ENCODE assay signal across 8 mouse cellular contexts in the genomic region with DNA sequence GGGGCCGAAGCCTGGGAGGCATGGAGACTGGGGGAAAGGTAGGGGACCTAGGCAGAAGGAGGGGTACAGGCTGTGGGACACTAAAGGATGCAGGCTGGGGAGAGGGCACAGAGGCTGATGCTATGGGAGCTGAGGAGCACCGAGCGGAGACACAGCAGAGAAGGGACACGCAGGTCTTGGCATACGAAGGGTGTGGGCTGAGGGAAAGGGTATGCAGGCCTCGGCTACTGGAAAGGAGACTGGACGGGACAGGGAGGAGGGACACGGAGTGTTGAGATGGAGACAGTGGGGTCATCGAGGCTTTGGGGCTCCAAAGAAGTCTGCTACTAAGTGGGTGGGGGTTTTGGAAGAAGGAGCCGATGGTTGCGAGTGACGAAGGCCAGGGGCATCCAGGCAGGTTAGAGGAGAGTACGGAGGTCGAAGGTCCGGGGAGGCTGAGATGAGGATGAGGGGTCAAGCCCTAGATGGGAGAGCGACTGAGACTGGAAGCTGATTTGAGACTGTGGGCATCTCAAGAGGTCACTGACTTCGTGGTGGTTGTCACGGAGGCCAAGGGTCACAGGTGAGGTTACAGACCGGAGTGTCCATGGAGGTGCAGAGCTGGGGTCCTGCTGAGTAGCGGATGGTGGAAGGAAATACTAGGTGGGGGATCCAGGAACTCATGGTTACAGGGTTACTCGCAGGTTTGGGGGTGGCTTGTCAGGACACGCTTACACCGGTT. TPM values are rescaled to one million over a fixed set of nuclear protein-coding genes. Genes with fewer than 3 reads are reported as not detected.
DNase-seq lines count a peak whose midpoint lies in the region; ATAC-seq lines count a peak whose summit lies in the region.

No protein-coding gene starts in this region.

- WGBS in heart, embryonic 12.5 days: 13% methylated on average over 23 of the region's 23 CpGs
- WGBS in forebrain, embryonic 14.5 days: 12% methylated on average over 23 of the region's 23 CpGs
- 8% methylated on average over 23 of the region's 23 CpGs for WGBS in midbrain, embryonic 10.5 days

- intact Hi-C loops in heart, postnatal 36 days (cut with DNase I): no loop called here
- intact Hi-C loops in left cerebral cortex, postnatal 10 days (cut with DNase I): no loop called here

- DNase-seq in heart, postnatal 36 days: no peak
- peak; percentile 54 for DNase-seq in brain, adult 2 months (ENCODE audit: low read depth, low spot score)
- peak; percentile 28 for DNase-seq in forebrain, embryonic 14.5 days (ENCODE audit: low spot score)
- peak; percentile 48 for DNase-seq in midbrain, embryonic 10.5 days (ENCODE audit: low spot score)
- no peak for DNase-seq in urinary bladder, postnatal 36 days (ENCODE audit: low spot score in 2 of 2)
- DNase-seq in left cerebral cortex, postnatal 10 days (ENCODE audit: extremely low spot score in 1 of 2, low spot score in 2 of 2): no peak

- no peaks in the 10 kb centered on the region for H3K9me3 ChIP-seq in heart, embryonic 12.5 days (replicated peaks)
- no peaks in the 10 kb centered on the region for H3K9me3 ChIP-seq in forebrain, embryonic 14.5 days (replicated peaks; ENCODE audit: control insufficient read depth, low read length)
- H3K9me3 ChIP-seq in midbrain, embryonic 10.5 days (replicated peaks): no peaks in the 10 kb centered on the region

- peak overlapping the region; percentile 67 for H3K9ac ChIP-seq in heart, embryonic 12.5 days
- H3K9ac ChIP-seq in forebrain, embryonic 14.5 days (ENCODE audit: low read length): peak overlapping the region; percentile 87

- H3K4me3 ChIP-seq in heart, embryonic 12.5 days: peak overlapping the region; percentile 58
- peak overlapping the region; percentile 66 for H3K4me3 ChIP-seq in forebrain, embryonic 14.5 days (ENCODE audit: low read depth, low read length)
- H3K4me3 ChIP-seq in midbrain, embryonic 10.5 days: peak overlapping the region; percentile 79

- no peaks in the 10 kb centered on the region for H3K36me3 ChIP-seq in heart, embryonic 12.5 days
- no peaks in the 10 kb centered on the region for H3K36me3 ChIP-seq in forebrain, embryonic 14.5 days (ENCODE audit: control insufficient read depth, insufficient read depth, low read length)
- H3K36me3 ChIP-seq in midbrain, embryonic 10.5 days: no peaks in the 10 kb centered on the region

- peaks cover 37% of the 10 kb centered on the region for H3K4me1 ChIP-seq in heart, embryonic 12.5 days (replicated peaks)
- H3K4me1 ChIP-seq in forebrain, embryonic 14.5 days (ENCODE audit: control insufficient read depth, insufficient read depth, low read length): peaks cover 17% of the 10 kb centered on the region
- peaks cover 56% of the 10 kb centered on the region for H3K4me1 ChIP-seq in midbrain, embryonic 10.5 days

- H3K4me2 ChIP-seq in heart, embryonic 12.5 days: peak overlapping the region; percentile 92
- H3K4me2 ChIP-seq in forebrain, embryonic 14.5 days (ENCODE audit: low read length): peak overlapping the region; percentile 80

- H3K27me3 ChIP-seq in heart, embryonic 12.5 days (replicated peaks): peaks cover 47% of the 10 kb centered on the region
- no peaks in the 10 kb centered on the region for H3K27me3 ChIP-seq in forebrain, embryonic 14.5 days (replicated peaks; ENCODE audit: control insufficient read depth, insufficient read depth, low read length)
- peaks cover 70% of the 10 kb centered on the region for H3K27me3 ChIP-seq in midbrain, embryonic 10.5 days (ENCODE audit: low read depth, poor library complexity, severe bottlenecking)

- ATAC-seq in heart, embryonic 12.5 days (ENCODE audit: insufficient number of reproducible peaks, low FRiP score): no peak
- ATAC-seq in forebrain, embryonic 14.5 days: peak; percentile 37
- no peak for ATAC-seq in erythroid progenitor cell, adult 5-6 weeks (replicated peaks; ENCODE audit: low FRiP score, poor library complexity, severe bottlenecking)

- H3K27ac ChIP-seq in heart, embryonic 12.5 days (ENCODE audit: poor library complexity, severe bottlenecking): no peak overlapping the region
- H3K27ac ChIP-seq in forebrain, embryonic 14.5 days (ENCODE audit: low read depth, low read length): peak overlapping the region; percentile 81
- peak overlapping the region; percentile 87 for H3K27ac ChIP-seq in midbrain, embryonic 10.5 days (replicated peaks)

RNA-seq across cellular contexts. Expression of gene Aatk, which starts 0.7 kb away (rescaled TPM):
- 0.63 and 0.92 TPM in 2 replicates for polyA plus RNA-seq in heart, embryonic 12.5 days (2016; fragmentation: Nextera tagmentation; extraction: Ambion mirVana)
- 1 to 10 TPM; 3.8 to 4.4 TPM for total RNA-seq in heart, postnatal 36 days (2021)
- polyA plus RNA-seq in forebrain, embryonic 14.5 days (2014; fragmentation: Nextera tagmentation; extraction: Ambion mirVana): 10.9 and 18.3 TPM in 2 replicates
- 1.2 and 1.9 TPM in 2 replicates for polyA plus RNA-seq in midbrain, embryonic 10.5 days (2016; fragmentation: Nextera tagmentation; extraction: Ambion mirVana)
- 0.84 and 1.4 TPM in 2 replicates for total RNA-seq in erythroid progenitor cell, adult 5-6 weeks (2015; ENCODE audit: low replicate concordance)
- 0.26 and 0.53 TPM in 2 replicates for total RNA-seq in erythroid progenitor cell, adult 5-6 weeks (2017; ENCODE audit: low replicate concordance)
- 100 to 1,000 TPM; 136 to 153 TPM for total RNA-seq in left cerebral cortex, postnatal 10 days (2021)

RNA-seq across cellular contexts. Expression of gene Cep131, which starts 38.9 kb away (rescaled TPM):
- polyA plus RNA-seq in heart, embryonic 12.5 days (2016; fragmentation: Nextera tagmentation; extraction: Ambion mirVana): 18.7 and 19.2 TPM in 2 replicates
- total RNA-seq in heart, postnatal 36 days (2021): 10 to 100 TPM in 1 of 2 experiments, 1 to 10 TPM in 1; 9.6 to 11.5 TPM
- 21.7 and 27.2 TPM in 2 replicates for polyA plus RNA-seq in forebrain, embryonic 14.5 days (2014; fragmentation: Nextera tagmentation; extraction: Ambion mirVana)
- 38.1 and 45.9 TPM in 2 replicates for polyA plus RNA-seq in midbrain, embryonic 10.5 days (2016; fragmentation: Nextera tagmentation; extraction: Ambion mirVana)
- 3.2 TPM in 1 of 2 replicates, not detected in the other for total RNA-seq in erythroid progenitor cell, adult 5-6 weeks (2015; ENCODE audit: low replicate concordance)
- 0.51 and 2.3 TPM in 2 replicates for total RNA-seq in erythroid progenitor cell, adult 5-6 weeks (2017; ENCODE audit: low replicate concordance)
- total RNA-seq in left cerebral cortex, postnatal 10 days (2021): 10 to 100 TPM; 37.1 to 38.2 TPM

RNA-seq across cellular contexts. Expression of gene Tepsin, which starts 50.8 kb away (rescaled TPM):
- polyA plus RNA-seq in heart, embryonic 12.5 days (2016; fragmentation: Nextera tagmentation; extraction: Ambion mirVana): 15.5 and 16.8 TPM in 2 replicates
- 1 to 10 TPM; 7.0 to 7.4 TPM for total RNA-seq in heart, postnatal 36 days (2021)
- polyA plus RNA-seq in forebrain, embryonic 14.5 days (2014; fragmentation: Nextera tagmentation; extraction: Ambion mirVana): 12.4 and 14.6 TPM in 2 replicates
- polyA plus RNA-seq in midbrain, embryonic 10.5 days (2016; fragmentation: Nextera tagmentation; extraction: Ambion mirVana): 20.0 and 21.2 TPM in 2 replicates
- 4.3 and 27.2 TPM in 2 replicates for total RNA-seq in erythroid progenitor cell, adult 5-6 weeks (2015; ENCODE audit: low replicate concordance)
- total RNA-seq in erythroid progenitor cell, adult 5-6 weeks (2017; ENCODE audit: low replicate concordance): 11.0 and 25.7 TPM in 2 replicates
- total RNA-seq in left cerebral cortex, postnatal 10 days (2021): 10 to 100 TPM; 17.5 to 21.4 TPM

RNA-seq across cellular contexts. Expression of gene Ndufaf8, which starts 51.0 kb away (rescaled TPM):
- 73.9 and 79.2 TPM in 2 replicates for polyA plus RNA-seq in heart, embryonic 12.5 days (2016; fragmentation: Nextera tagmentation; extraction: Ambion mirVana)
- 10 to 100 TPM; 64.5 to 67.7 TPM for total RNA-seq in heart, postnatal 36 days (2021)
- polyA plus RNA-seq in forebrain, embryonic 14.5 days (2014; fragmentation: Nextera tagmentation; extraction: Ambion mirVana): 59.8 and 84.8 TPM in 2 replicates
- 89.7 and 91.0 TPM in 2 replicates for polyA plus RNA-seq in midbrain, embryonic 10.5 days (2016; fragmentation: Nextera tagmentation; extraction: Ambion mirVana)
- total RNA-seq in erythroid progenitor cell, adult 5-6 weeks (2015; ENCODE audit: low replicate concordance): 12.6 TPM in 1 of 2 replicates, not detected in the other
- total RNA-seq in erythroid progenitor cell, adult 5-6 weeks (2017; ENCODE audit: low replicate concordance): 3.1 TPM in 1 of 2 replicates, not detected in the other
- total RNA-seq in left cerebral cortex, postnatal 10 days (2021): 10 to 100 TPM; 28.6 to 32.9 TPM

Comparison
In these comparisons a context has a peak if more than half of its experiments do, and no peak if none do; other contexts are left out.
1. DNase-seq: peak in brain, adult 2 months (single experiment), forebrain, embryonic 14.5 days (single experiment) and midbrain, embryonic 10.5 days (single experiment); none in heart, postnatal 36 days (0 of 2), urinary bladder, postnatal 36 days (0 of 2) and left cerebral cortex, postnatal 10 days (0 of 2).
2. RNA of gene Aatk, which starts 0.7 kb away (total RNA-seq): 136 to 153 TPM in left cerebral cortex, postnatal 10 days; 3.8 to 4.4 TPM in heart, postnatal 36 days and 0.26 to 1.4 TPM in erythroid progenitor cell, adult 5-6 weeks; every median in the first group is over 10 times any median in the second.
3. Peak in every context shown above with its lines, with median percentiles within 50 percentile points of each other: H3K4me3 ChIP-seq.